Mouse (Mus musculus) megakaryocyte-erythroid progenitor cell, adult 5-6 weeks (primary cell): ENCODE data around the gene Ptpro. TPM values are rescaled to one million over a fixed set of nuclear protein-coding genes. Genes with fewer than 3 reads are reported as not detected.

ENCODE experiments used
- total RNA-seq, 2 experiments: library from RNA; stranded (forward) in 1 of 2; stranded (reverse) in 1 of 2; fragments of 200-1000, 215-1000 nt in 1 of 2; fragments of >200 nt in 1 of 2; fragmentation: Nextera tagmentation in 1 of 2; gene quantifications; 2 replicates each; pipeline ENCODE4 v1.2.3; 2014 to 2017

Gene Ptpro
- total RNA-seq, 2 experiments from 2014 or later = not detected

Other genes starting within 250 kb of the Ptpro start
- not detected in 2 replicates for gene Rerg, start 81.8 kb upstream of the Ptpro start, total RNA-seq (2014; fragmentation: Nextera tagmentation)
- gene Rerg, start 81.8 kb upstream of the Ptpro start, total RNA-seq (2017) = not detected in 2 replicates